Mouse (Mus musculus) ES-Bruce4 (cell line): ENCODE measurements around the gene Cadm4.

Source experiments
- CTCF ChIP-seq: IDR thresholded peaks from one replicate; pipeline ENCODE4 v1.8.1; 2011; ENCODE audit warnings: low read depth, low read length
- EP300 ChIP-seq: IDR thresholded peaks from 2 replicates; pipeline ENCODE4 v1.6.1; 2011; ENCODE audit warnings: low read depth, low read length; ENCODE audit not compliant: insufficient read depth
- POLR2A ChIP-seq: IDR thresholded peaks from one replicate; pipeline ENCODE4 v1.8.1; 2011; ENCODE audit warnings: low read length; ENCODE audit not compliant: insufficient read depth

DNA sequence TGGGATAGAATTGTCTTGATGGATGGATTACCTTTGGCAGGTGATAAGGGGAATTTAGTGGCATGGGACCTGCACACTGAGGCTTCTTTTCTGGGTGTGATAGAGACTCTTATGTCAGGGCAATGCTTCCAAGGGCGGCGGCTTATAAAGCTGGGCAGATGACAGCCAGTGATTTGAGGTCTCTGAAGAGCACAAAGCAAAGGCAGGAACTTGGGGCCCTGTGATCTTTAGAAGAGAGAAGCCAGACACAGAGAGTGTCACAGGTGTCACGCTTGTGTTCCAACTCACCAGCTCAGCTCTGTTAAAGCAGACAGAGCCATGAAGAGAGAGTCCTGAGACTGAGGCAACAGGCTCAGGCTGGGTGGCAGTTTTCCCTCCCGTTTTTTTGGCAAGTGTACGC is 13.9 kb upstream of the Cadm4 start:
- TF ChIP-seq CTCF (no peak), EP300 (no peak), POLR2A (no peak)
